ENCODE assay signal across 24 mouse cellular contexts in genomic region chr19:58879330-58879957, GRCm38 (mm10).
DNase-seq lines count a peak whose midpoint lies in the region; ATAC-seq and TF ChIP-seq lines count a peak whose summit lies in the region.
"Had no signal": no experiment of that assay in that cellular context is flagged by ENCODE, and none has a peak within 500 bp of the region (broad histone marks: within the 10 kb centered on the region; RNA-seq: fewer than 3 reads in every experiment).

No protein-coding gene starts in this region.

- H3K27me3 ChIP-seq in midbrain, embryonic 11.5 days (ENCODE audit: control insufficient read depth, insufficient read depth, low read length), result no peaks in the 10 kb centered on the region
- no peaks in the 10 kb centered on the region for H3K27me3 ChIP-seq in midbrain, embryonic 14.5 days (ENCODE audit: control insufficient read depth, insufficient read depth, low read length)
- H3K27me3 ChIP-seq: CH12.LX; liver, embryonic 12.5 days; midbrain, embryonic 13.5 days; Patski had no signal

- DNase-seq in kidney, adult 11 months, result peak; percentile 74
- DNase-seq in kidney, postnatal 10 days, result no peak
- peak; percentile 37 for DNase-seq in midbrain, embryonic 11.5 days (ENCODE audit: low spot score, missing footprints)
- no peak for DNase-seq in midbrain, embryonic 14.5 days
- DNase-seq in kidney, postnatal 14 days, result peak; percentile 51
- no peak for DNase-seq in right cerebral cortex, postnatal 25 days
- DNase-seq in left cerebral cortex, adult 2 months (ENCODE audit: extremely low spot score in 1 of 2, low spot score in 2 of 2), result no peak
- DNase-seq: adrenal gland, postnatal 36 days; B cell, adult 2 months; cerebellum, adult 11 months; cerebellum, postnatal 10 days; forebrain, postnatal 0 days; gastrocnemius, postnatal 14 days; lung, adult 18-20 months; lung, postnatal 10 days; thymus, postnatal 25 days had no signal

- no peak overlapping the region for H3K9ac ChIP-seq in midbrain, embryonic 11.5 days (ENCODE audit: low read length)
- no peak overlapping the region for H3K9ac ChIP-seq in midbrain, embryonic 14.5 days (replicated peaks; ENCODE audit: low read length)
- H3K9ac ChIP-seq: forebrain, postnatal 0 days; liver, embryonic 12.5 days; midbrain, embryonic 13.5 days had no signal

- H3K4me3 ChIP-seq in midbrain, embryonic 11.5 days (ENCODE audit: low read depth, low read length), result no peak overlapping the region
- no peak overlapping the region for H3K4me3 ChIP-seq in midbrain, embryonic 14.5 days (replicated peaks; ENCODE audit: low read depth, low read length)
- no peak overlapping the region for H3K4me3 ChIP-seq in left cerebral cortex, adult 2 months
- H3K4me3 ChIP-seq: embryonic facial prominence, embryonic 10.5 days; forebrain, embryonic 10.5 days; liver, embryonic 12.5 days; midbrain, embryonic 13.5 days had no signal

- intact Hi-C loops in left cerebral cortex, adult 2 months (cut with DNase I), result no loop called here

- no peak overlapping the region for H3K4me2 ChIP-seq in midbrain, embryonic 11.5 days
- H3K4me2 ChIP-seq in midbrain, embryonic 14.5 days (ENCODE audit: low read length), result no peak overlapping the region
- H3K4me2 ChIP-seq: liver, embryonic 12.5 days; midbrain, embryonic 13.5 days had no signal

- H3K36me3 ChIP-seq in midbrain, embryonic 11.5 days (ENCODE audit: control insufficient read depth, insufficient read depth, low read length), result no peaks in the 10 kb centered on the region
- H3K36me3 ChIP-seq in midbrain, embryonic 14.5 days (ENCODE audit: control insufficient read depth, insufficient read depth, low read length), result no peaks in the 10 kb centered on the region
- H3K36me3 ChIP-seq: embryonic facial prominence, embryonic 10.5 days; forebrain, embryonic 10.5 days; G1E; liver, embryonic 12.5 days; midbrain, embryonic 13.5 days had no signal

- no peak for TF ChIP-seq CTCF in left cerebral cortex, adult 2 months (IDR thresholded peaks at IDR 0.05)

- ATAC-seq in midbrain, embryonic 11.5 days (ENCODE audit: low FRiP score), result no peak
- no peak for ATAC-seq in midbrain, embryonic 14.5 days (ENCODE audit: low FRiP score, low TSS enrichment)
- ATAC-seq: forebrain, postnatal 0 days; hindbrain, postnatal 0 days; liver, embryonic 12.5 days; midbrain, embryonic 13.5 days had no signal

- no peak overlapping the region for H3K27ac ChIP-seq in midbrain, embryonic 11.5 days (ENCODE audit: low read depth, low read length)
- no peak overlapping the region for H3K27ac ChIP-seq in midbrain, embryonic 14.5 days (replicated peaks; ENCODE audit: low read depth, low read length)
- no peak overlapping the region for H3K27ac ChIP-seq in left cerebral cortex, adult 2 months
- H3K27ac ChIP-seq: embryonic facial prominence, embryonic 10.5 days; forebrain, embryonic 10.5 days; hindbrain, postnatal 0 days; liver, embryonic 12.5 days; midbrain, embryonic 13.5 days had no signal

- H3K9me3 ChIP-seq in midbrain, embryonic 11.5 days (ENCODE audit: control insufficient read depth, low read length), result no peaks in the 10 kb centered on the region
- H3K9me3 ChIP-seq in midbrain, embryonic 14.5 days (ENCODE audit: control insufficient read depth, low read length), result no peaks in the 10 kb centered on the region
- H3K9me3 ChIP-seq: embryonic facial prominence, embryonic 10.5 days; forebrain, embryonic 10.5 days; liver, embryonic 12.5 days; midbrain, embryonic 13.5 days had no signal

- no peaks in the 10 kb centered on the region for H3K4me1 ChIP-seq in midbrain, embryonic 11.5 days (ENCODE audit: control insufficient read depth, insufficient read depth, low read length)
- H3K4me1 ChIP-seq in midbrain, embryonic 14.5 days (ENCODE audit: control insufficient read depth, insufficient read depth, low read length), result no peaks in the 10 kb centered on the region
- H3K4me1 ChIP-seq: forebrain, embryonic 10.5 days; liver, embryonic 12.5 days had no signal

- WGBS in midbrain, embryonic 11.5 days, result 84% methylated on average over 7 of the region's 7 CpGs
- WGBS in midbrain, embryonic 14.5 days, result 89% methylated on average over 7 of the region's 7 CpGs

Comparison
In these comparisons a context has a peak if more than half of its experiments do, and no peak if none do; other contexts are left out.
1. DNase-seq: peak in kidney, adult 11 months (single experiment), midbrain, embryonic 11.5 days (single experiment) and kidney, postnatal 14 days (single experiment); none in kidney, postnatal 10 days (single experiment), midbrain, embryonic 14.5 days (single experiment), right cerebral cortex, postnatal 25 days (single experiment) and left cerebral cortex, adult 2 months (0 of 2).